Mouse (Mus musculus): ENCODE measurements around the gene Asf1a. TPM values are rescaled to one million over a fixed set of nuclear protein-coding genes. Genes with fewer than 3 reads are reported as not detected.

The Asf1a gene
- polyA plus RNA-seq (2012): 5.9 and 10.0 TPM in 2 replicates

- no peak for TF ChIP-seq GATA1 (IDR thresholded peaks at IDR 0.05; ENCODE audit: low read length)
These were observed at the start of gene Asf1a for GRCm38 (mm10) chr10:53596677-53597120. TSS of gene Asf1a (plus strand) at chr10:53596757.

- TF ChIP-seq GATA1 (IDR thresholded peaks at IDR 0.05; ENCODE audit: low read length): no peak
These were observed 34.6 kb upstream of the Asf1a start for GRCm38 (mm10) chr10:53562001-53562400.

- TF ChIP-seq GATA1 (IDR thresholded peaks at IDR 0.05; ENCODE audit: low read length): no peak
These were observed 31.0 kb upstream of the Asf1a start for GRCm38 (mm10) chr10:53565538-53565937.

GRCm38 (mm10) chr10:53568531-53568930 is 28.0 kb upstream of the Asf1a start:
- no peak for TF ChIP-seq GATA1 (IDR thresholded peaks at IDR 0.05; ENCODE audit: low read length)

DNA sequence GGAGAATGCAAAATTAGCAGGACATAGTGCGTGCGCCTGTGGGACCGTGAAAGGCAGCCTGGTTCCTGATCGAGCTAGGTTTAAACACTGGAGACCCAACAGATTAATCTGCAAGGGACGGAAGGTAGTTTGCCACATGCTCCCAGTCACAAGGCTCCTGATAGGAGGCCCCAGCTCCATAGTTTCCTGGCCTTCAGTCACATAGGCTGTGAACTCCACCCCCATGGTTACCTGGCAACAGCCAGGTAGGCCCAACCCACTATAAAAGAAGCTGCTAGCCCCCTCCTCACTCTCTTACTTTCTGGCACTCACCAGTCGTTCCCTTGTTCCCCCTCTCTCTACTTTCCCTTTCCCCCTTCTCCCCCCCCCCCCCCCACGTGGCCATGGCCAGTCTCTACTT is 16.4 kb upstream of the Asf1a start:
- no peak for TF ChIP-seq GATA1 (IDR thresholded peaks at IDR 0.05; ENCODE audit: low read length)

DNA sequence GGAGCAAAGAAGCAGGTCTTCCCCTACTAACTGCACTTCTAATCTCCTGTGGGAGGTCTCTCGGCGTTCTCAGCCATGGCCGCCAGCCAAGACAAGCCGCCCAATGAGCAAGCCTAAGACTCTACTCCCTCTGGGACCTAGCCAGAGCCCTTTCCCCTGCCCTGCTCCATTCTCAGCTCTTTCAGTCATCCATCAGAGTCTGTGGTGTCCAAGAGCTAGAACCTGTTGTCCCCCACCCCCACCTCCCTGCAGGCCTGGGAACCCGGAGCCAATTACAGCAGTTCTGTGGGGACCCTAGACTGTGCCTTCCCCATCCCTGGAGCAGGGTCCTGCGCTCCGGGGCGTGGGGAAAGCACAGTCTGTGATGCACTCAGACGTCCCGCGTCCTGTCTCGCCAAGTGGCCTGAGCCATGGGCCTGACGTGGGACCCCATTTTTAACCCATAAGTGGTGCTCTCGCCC is 15.9 kb upstream of the Asf1a start:
- TF ChIP-seq GATA1 (IDR thresholded peaks at IDR 0.05; ENCODE audit: low read length): no peak

- no peak for TF ChIP-seq GATA1 (IDR thresholded peaks at IDR 0.05; ENCODE audit: low read length)
These were observed 15.5 kb upstream of the Asf1a start for GRCm38 (mm10) chr10:53581087-53581486.

DNA sequence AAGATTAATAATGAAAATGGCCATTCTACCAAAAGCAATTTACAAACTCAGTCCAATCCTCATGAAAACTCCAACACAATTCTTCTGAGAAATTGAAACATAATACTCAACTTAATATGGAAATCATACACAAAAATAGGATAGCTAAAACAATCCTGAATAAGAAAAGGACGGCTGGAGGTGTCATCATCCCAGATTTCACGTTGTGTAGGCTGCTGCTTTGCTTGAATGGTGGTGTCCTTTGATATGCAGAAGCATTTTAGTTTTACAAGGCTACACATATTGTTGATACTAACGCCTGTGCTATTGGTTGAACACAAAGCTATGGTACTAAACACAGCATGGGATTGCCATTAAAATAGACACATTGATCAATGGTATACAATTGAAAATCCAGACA is 10.8 kb upstream of the Asf1a start:
- no peak for TF ChIP-seq GATA1 (IDR thresholded peaks at IDR 0.05; ENCODE audit: low read length)

DNA sequence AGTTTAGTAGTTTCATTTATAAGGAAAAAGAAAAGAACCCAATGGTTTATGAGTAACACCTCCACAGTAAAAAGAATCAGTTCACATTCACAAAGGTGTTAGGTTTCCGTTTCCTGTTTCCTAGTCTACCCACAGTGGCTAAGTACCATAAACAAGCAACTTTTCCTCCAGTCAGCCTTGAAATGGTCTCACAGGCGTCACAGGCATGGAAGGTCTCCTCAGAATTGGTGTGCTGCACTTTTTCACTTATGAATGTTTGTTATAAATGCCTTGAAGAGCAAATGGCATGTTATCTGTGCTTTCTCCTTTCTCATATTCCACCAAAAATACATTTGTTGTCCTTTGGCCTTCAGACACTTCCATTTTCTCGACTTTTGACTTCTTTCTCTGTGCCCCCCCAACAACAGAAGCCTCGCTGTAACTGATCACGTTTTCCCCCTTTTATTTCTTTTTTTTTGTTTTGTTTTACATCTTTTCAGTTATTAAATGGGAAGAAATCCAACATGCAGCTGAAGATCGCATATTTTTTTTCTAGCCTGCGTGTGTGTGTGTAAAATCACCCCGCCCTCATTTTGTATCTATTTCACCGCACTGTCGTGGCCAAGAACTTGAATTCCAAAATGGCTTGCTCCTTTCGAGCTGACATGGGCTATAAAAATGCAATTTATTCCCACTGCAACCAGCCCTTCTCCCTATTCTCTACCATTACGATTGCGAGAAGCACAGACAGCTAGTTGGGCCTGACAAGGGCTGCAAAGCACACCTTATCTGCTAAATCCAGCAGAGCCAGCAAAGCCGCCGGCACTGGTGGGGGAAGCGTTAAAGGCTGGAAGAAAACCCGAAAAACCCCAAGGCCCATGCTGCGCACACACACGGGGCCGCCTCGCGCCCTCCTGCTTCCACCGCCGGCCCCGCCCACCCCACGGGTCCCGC is 547 bp upstream of the Asf1a start:
- TF ChIP-seq GATA1 (IDR thresholded peaks at IDR 0.05; ENCODE audit: low read length): no peak

DNA sequence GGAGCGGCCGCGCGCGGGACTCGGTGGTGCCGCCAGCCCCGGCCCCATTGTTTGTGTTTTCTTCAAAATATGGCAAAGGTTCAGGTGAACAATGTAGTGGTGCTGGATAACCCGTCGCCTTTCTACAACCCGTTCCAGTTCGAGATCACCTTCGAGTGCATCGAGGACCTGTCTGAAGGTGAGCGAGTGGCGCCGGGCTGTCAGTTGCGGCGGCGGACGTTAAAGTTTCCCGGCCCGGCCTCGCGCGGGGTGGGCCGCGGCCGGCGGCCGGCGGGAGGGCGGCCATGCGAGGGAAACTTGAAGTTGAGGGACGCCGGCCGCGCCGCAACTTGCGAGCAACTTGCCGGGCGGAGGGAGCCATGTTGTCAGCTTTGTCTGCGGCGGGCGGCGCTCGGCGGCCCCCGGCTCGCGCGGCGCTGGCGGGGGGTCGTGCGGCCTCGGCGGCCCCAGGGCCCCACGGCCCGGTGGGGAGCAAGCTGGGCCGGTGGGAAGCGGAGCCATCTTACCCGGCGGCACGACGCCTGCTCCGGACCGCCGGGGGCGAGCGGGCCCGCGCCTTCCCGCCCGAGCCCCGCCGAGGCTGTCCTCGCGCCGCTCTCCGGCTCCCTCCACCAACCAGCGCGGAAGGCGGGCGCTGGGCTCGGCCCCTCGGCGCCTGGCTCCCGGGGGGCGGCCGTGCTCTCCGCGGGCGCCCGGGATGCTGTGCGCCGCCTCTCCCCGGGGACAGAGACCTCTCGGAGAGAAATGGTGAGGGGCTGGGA is 744 bp downstream of the Asf1a start:
- no peak for TF ChIP-seq GATA1 (IDR thresholded peaks at IDR 0.05; ENCODE audit: low read length)

GRCm38 (mm10) chr10:53598821-53599220 is 2.3 kb downstream of the Asf1a start:
- TF ChIP-seq GATA1 (IDR thresholded peaks at IDR 0.05; ENCODE audit: low read length): no peak

DNA sequence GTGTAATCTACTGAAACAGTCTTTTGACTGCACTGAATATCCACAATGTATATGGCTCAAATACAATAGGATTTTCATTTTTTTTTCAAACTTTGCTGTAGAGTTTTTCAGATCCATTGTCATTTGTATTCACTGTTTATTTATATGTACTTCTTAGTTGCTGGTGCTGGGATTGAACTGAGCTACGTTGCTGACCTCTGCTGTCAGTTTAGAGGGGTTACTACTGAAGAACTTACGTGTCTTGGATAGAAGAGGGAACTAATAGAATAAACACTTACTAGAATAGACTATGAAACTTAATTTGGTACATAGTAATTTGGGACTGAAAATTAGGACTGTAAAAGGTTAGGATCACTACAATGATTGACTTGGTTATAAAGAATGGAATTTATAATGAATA is 8.8 kb downstream of the Asf1a start:
- no peak for TF ChIP-seq GATA1 (IDR thresholded peaks at IDR 0.05; ENCODE audit: low read length)

- no peak for TF ChIP-seq GATA1 (IDR thresholded peaks at IDR 0.05; ENCODE audit: low read length)
These were observed 11.7 kb downstream of the Asf1a start for GRCm38 (mm10) chr10:53608274-53608673.

GRCm38 (mm10) chr10:53612172-53612571 is 15.6 kb downstream of the Asf1a start:
- TF ChIP-seq GATA1 (IDR thresholded peaks at IDR 0.05; ENCODE audit: low read length): no peak

DNA sequence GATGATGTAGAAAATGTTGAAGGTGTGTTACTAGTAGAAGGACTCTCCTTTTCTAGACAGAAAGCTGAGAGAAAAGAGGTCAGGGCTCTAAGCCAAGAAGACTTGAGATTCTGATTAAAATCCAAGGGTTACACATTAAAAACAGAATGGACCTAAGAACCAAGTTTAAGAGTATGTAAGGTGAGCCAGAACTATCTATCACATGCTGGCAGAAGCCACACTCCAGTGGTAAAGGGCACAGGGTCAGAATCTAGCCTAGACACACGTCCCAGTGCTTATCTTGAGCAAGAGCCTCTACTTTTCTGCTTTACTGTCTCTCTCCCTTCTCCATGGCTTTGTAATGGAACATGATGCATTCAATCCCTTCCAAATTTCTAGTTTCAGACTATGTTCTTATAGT is 17.4 kb downstream of the Asf1a start:
- TF ChIP-seq GATA1 (IDR thresholded peaks at IDR 0.05; ENCODE audit: low read length): no peak
